Mouse (Mus musculus) bone marrow macrophage, adult 2 months (primary cell): Measurements from ENCODE around the gene Arf6. TPM values are rescaled to one million over a fixed set of nuclear protein-coding genes. Genes with fewer than 3 reads are reported as not detected.
"Not testable (repeated sequence)": the region's sequence is repeated elsewhere in the genome, so short reads cannot be mapped to it uniquely, and the experiment has no call there.

Experiments used
- H3K27ac ChIP-seq: 2 replicates; pipeline ENCODE4 v1.5.1; 2012; ENCODE audit warnings: low read depth, low read length; ENCODE audit not compliant: insufficient read depth
- H3K4me1 ChIP-seq: 2 replicates; pipeline ENCODE4 v1.6.1; 2012; ENCODE audit warnings: low read length; ENCODE audit not compliant: control insufficient read depth, insufficient read depth
- H3K4me3 ChIP-seq: 2 replicates; pipeline ENCODE4 v1.5.1; 2012; ENCODE audit warnings: mild to moderate bottlenecking, low read length, moderate library complexity; ENCODE audit not compliant: insufficient read depth
- CTCF ChIP-seq: IDR thresholded peaks from 2 replicates; pipeline ENCODE4 v1.5.1; 2012; ENCODE audit warnings: low read depth, mild to moderate bottlenecking, low read length, moderate library complexity
- POLR2A ChIP-seq: IDR thresholded peaks from 2 replicates; pipeline ENCODE4 v1.6.1; 2012; ENCODE audit warnings: mild to moderate bottlenecking, low read depth, low read length, borderline replicate concordance
- polyA plus RNA-seq: library from polyadenylated mRNA; stranded (reverse); fragments of >200 nt; gene quantifications from 2 replicates; pipeline ENCODE4 v1.2.4, GENCODE M21; 2012; ENCODE audit not compliant: missing spikeins, insufficient read depth, insufficient read length

The Arf6 gene
- polyA plus RNA-seq, 1 experiment: 162 TPM

- TF ChIP-seq POLR2A (no peak), CTCF (no peak)
- Histone ChIP-seq H3K4me1 (peaks cover 8% of the 10 kb centered on the region), H3K27ac (peak overlapping the region; percentile 89)
These were observed 881 bp downstream of the Arf6 start for GRCm38 (mm10) chr12:69372731-69373331.

GRCm38 (mm10) chr12:69373850-69374766, 2.2 kb downstream of the Arf6 start:
- TF ChIP-seq CTCF (no peak), POLR2A (no peak)
- H3K4me1 ChIP-seq: peaks cover 15% of the 10 kb centered on the region

More at GRCm38 (mm10) chr12:69372731-69373331, 881 bp downstream of the Arf6 start:
- H3K4me3 ChIP-seq: peak overlapping the region; percentile 90

DNA sequence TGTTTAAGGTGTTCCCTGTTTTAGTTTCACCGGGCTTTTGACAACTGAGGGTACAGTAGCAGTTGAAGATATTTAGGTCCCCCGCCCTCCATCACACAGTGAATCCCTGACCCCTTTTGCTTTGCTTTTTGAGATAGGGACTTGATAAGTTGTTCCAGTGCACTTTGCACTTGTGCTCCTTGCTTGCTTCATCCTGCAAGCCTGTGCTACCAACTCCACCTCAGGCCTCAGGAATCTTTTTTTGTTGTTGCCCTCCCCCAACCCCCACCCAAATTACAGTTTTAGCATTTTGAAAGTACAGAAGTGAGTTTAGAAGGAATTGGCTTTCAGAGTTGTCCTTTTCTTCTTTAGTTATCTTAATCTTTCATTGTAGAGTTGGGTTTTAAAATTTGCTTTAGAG, 4.2 kb downstream of the Arf6 start:
- Histone ChIP-seq H3K27ac (no peak overlapping the region), H3K4me1 (peaks cover 15% of the 10 kb centered on the region), H3K4me3 (no peak overlapping the region)
- no peak for TF ChIP-seq CTCF
- TF ChIP-seq POLR2A: no peak

More at GRCm38 (mm10) chr12:69373850-69374766, 2.2 kb downstream of the Arf6 start:
- Histone ChIP-seq H3K27ac (peak overlapping the region; percentile 89), H3K4me3 (peak overlapping the region; percentile 90)

DNA sequence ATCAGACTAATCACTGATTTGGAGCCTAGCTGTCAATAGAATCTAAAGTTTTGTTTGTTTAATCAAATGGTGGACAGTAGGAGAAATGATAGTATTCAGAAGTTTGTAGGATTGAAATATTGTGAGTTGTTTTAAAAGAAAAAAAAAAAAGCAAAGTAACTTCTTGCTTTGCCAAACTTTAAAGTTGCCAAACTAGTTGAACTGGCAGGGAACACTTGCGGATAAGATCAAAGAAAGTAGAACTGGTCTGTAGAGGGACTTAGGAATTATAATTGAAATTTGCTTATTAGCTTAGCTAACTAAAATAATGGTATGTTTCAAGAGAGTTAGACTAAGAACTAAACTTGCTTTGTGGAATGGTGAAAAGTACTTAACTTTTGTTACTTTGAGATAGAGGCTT, 5.2 kb downstream of the Arf6 start:
- TF ChIP-seq CTCF: no peak
- TF ChIP-seq POLR2A: no peak
- Histone ChIP-seq H3K4me1 (peaks cover 15% of the 10 kb centered on the region), H3K27ac (no peak overlapping the region), H3K4me3 (no peak overlapping the region)

DNA sequence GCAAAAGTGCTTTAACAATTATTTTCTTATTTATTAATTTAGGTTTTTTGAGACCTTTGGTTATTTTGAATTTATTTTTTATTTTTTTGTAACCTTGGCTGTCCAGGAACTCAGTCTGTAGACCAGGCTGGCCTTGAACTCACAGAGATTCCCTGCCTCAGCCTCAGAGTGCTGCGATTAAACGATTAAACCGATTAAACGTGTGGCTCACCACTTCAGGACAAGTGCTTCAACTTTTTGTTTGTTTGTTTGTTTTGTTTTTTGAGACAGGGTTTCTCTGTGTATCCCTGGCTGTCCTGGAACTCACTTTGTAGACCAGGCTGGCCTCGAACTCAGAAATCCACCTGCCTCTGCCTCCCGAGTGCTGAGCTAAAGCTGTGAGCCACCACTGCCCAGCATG, 5.7 kb downstream of the Arf6 start:
- H3K4me3 ChIP-seq, H3K27ac ChIP-seq: not testable (repeated sequence)
- H3K4me1 ChIP-seq: peaks cover 15% of the 10 kb centered on the region

- H3K27ac ChIP-seq: no peak overlapping the region
- no peak for TF ChIP-seq POLR2A
- TF ChIP-seq CTCF: no peak
- H3K4me3 ChIP-seq: no peak overlapping the region
- peaks cover 15% of the 10 kb centered on the region for H3K4me1 ChIP-seq
These were observed 6.9 kb downstream of the Arf6 start for GRCm38 (mm10) chr12:69378558-69379454.

DNA sequence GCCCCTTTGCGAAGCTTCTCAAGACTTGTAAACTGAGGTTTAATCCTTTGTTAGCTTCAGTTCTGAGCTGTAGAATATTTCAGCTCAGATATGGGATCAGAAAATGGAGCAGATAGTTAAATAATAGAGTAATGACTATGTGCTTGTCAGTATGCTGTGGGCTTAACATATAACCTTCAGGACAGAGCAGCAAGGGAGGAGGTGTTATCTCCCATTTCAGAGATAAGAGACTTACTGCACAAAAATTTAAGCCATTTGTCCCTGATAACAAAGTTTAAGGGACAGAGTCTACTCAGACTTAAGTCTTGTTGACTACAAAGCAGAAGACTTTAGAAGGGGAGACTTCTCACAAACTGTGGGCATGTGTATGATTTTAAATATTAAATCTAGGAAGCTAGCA, 10.9 kb downstream of the Arf6 start:
- TF ChIP-seq CTCF (no peak), POLR2A (no peak)

DNA sequence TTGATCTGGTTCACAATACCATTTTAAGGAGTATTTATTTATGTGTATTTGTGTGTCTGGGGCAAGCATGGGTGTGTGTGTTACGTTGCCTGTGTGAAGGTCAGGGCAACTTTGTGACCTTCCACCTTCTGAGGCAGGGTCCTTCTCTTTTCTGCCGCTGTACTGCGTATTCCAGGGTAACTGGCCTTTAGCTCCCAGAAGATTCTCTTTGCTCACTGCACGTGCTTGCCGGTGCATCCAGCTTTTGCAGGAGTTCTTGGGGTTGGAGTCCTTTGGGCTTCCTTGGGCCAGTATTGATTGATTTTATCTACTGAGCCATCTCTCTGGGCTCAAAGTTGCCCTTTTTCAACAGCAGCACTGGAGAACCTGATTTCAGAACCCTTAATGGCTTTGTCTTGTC, 12.7 kb downstream of the Arf6 start:
- H3K27ac ChIP-seq: no peak overlapping the region
- H3K4me3 ChIP-seq: no peak overlapping the region
- H3K4me1 ChIP-seq: peaks cover 16% of the 10 kb centered on the region
- TF ChIP-seq CTCF: no peak
- TF ChIP-seq POLR2A: no peak

More for the DNA sequence above, 10.9 kb downstream of the Arf6 start:
- Histone ChIP-seq H3K27ac (no peak overlapping the region), H3K4me3 (no peak overlapping the region), H3K4me1 (peaks cover 22% of the 10 kb centered on the region)

- TF ChIP-seq CTCF (no peak), POLR2A (no peak)
- Histone ChIP-seq H3K27ac (no peak overlapping the region), H3K4me1 (peaks cover 16% of the 10 kb centered on the region), H3K4me3 (no peak overlapping the region)
These were observed 13.8 kb downstream of the Arf6 start for GRCm38 (mm10) chr12:69385542-69386280.

DNA sequence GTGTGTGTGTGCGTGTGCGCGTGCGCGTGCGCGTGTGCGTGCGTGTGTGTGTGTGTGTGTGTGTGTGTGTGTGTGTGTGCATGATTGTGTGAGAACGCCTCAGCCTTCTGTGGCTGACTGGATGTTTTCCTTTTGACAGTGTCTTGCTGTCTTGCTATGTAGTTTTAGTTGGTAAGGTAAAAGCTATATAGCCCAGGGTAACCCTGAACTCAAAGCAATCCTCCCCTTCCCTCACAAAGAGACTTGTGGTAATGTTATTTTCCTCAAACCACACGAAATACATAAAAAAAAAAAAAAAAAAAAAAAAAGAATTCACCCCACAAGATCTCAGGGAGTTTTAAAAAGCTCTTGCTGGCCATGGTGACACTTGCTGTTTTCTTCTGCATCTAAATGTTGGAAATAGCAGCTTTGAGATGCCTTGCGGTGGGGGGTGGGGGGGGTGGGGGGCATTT, 14.4 kb downstream of the Arf6 start:
- H3K4me3 ChIP-seq, H3K27ac ChIP-seq: not testable (repeated sequence)
- H3K4me1 ChIP-seq: peaks cover 16% of the 10 kb centered on the region
